In the genomic region with DNA sequence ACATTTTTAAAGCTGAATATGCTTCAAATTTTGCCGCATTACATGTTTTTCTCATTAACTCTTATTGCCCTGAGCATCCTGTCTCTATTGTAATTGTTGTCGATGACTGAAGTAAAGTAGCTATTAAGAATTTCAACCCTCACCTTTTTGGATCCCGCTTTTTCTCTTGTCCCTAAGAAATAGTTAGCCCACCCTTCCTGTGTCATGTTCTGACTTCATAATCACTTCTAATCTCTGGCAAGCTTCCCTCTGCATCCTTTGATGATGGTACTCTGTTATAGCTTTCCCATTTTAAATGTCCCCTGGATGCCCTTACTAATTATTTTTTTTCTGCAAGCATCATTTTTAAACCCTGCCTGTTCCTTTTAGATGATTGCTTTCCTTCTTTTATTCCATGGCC, we compare ENCODE assay signal across 20 mouse cellular contexts.
DNase-seq lines count a peak whose midpoint lies in the region; TF ChIP-seq lines count a peak whose summit lies in the region.
"Had no signal": no experiment of that assay in that cellular context is flagged by ENCODE, and none has a peak within 500 bp of the region (broad histone marks: within the 10 kb centered on the region; RNA-seq: fewer than 3 reads in every experiment).

No protein-coding gene starts in this region.

- H3K27ac ChIP-seq in heart, adult 2 months = peak overlapping the region; percentile 47
- H3K27ac ChIP-seq in heart, embryonic 10.5 days = no peak overlapping the region
- H3K27ac ChIP-seq in brown adipose tissue, adult 24 weeks (replicated peaks; ENCODE audit: low read depth, low read length) = peak overlapping the region; percentile 77
- H3K27ac ChIP-seq: embryonic facial prominence, embryonic 13.5 days; forebrain, embryonic 13.5 days; forebrain, embryonic 15.5 days had no signal

- DNase-seq in heart, adult 11 months = peak; percentile 88
- no peak for DNase-seq in heart, postnatal 4 days
- no peak for DNase-seq in heart, adult 2 months
- no peak for DNase-seq in heart, embryonic 10.5 days (ENCODE audit: low spot score)
- DNase-seq in heart, adult 9 months (ENCODE audit: low spot score in 2 of 2) = peak; percentile 39 to 71
- no peak for DNase-seq in heart, postnatal 14 days
- DNase-seq in urinary bladder, adult 18-20 months (ENCODE audit: low spot score in 2 of 2) = no peak
- DNase-seq: adrenal gland, adult 2 months; adrenal gland, postnatal 10 days; adrenal gland, postnatal 25 days; cerebellum, adult 11-12 months; cerebellum, adult 2 months; cerebellum, adult 9-10 months; cerebellum, postnatal 10 days; cerebellum, postnatal 25 days; forebrain, postnatal 0 days had no signal

- H3K4me3 ChIP-seq in heart, adult 2 months = no peak overlapping the region
- no peak overlapping the region for H3K4me3 ChIP-seq in heart, embryonic 10.5 days
- no peak overlapping the region for H3K4me3 ChIP-seq in brown adipose tissue, adult 24 weeks (ENCODE audit: insufficient read depth, low read depth, low read length)
- H3K4me3 ChIP-seq: embryonic facial prominence, embryonic 13.5 days; forebrain, embryonic 13.5 days; forebrain, embryonic 15.5 days had no signal

- H3K9ac ChIP-seq in heart, adult 2 months (ENCODE audit: low read depth, low read length) = no peak overlapping the region
- H3K9ac ChIP-seq: embryonic facial prominence, embryonic 13.5 days; forebrain, embryonic 13.5 days; forebrain, embryonic 15.5 days; forebrain, postnatal 0 days had no signal

- no peak for TF ChIP-seq EP300 in heart, adult 2 months (IDR thresholded peaks at IDR 0.05; ENCODE audit: insufficient read depth, low read depth, low read length)

- no peaks in the 10 kb centered on the region for H3K4me1 ChIP-seq in heart, adult 2 months (ENCODE audit: control insufficient read depth, insufficient read depth, low read length)
- no peaks in the 10 kb centered on the region for H3K4me1 ChIP-seq in heart, embryonic 10.5 days
- H3K4me1 ChIP-seq in brown adipose tissue, adult 24 weeks (ENCODE audit: control insufficient read depth, insufficient read depth, insufficient read length, low read length) = no peaks in the 10 kb centered on the region; the same call in 1 of the 2 replicates
- H3K4me1 ChIP-seq: embryonic facial prominence, embryonic 13.5 days; forebrain, embryonic 13.5 days; forebrain, embryonic 15.5 days had no signal

- no peaks in the 10 kb centered on the region for H3K79me2 ChIP-seq in heart, adult 2 months (replicated peaks; ENCODE audit: control insufficient read depth, insufficient read depth, low read length)

- H3K36me3 ChIP-seq in heart, adult 2 months (ENCODE audit: control insufficient read depth, insufficient read depth, low read length) = no peaks in the 10 kb centered on the region
- H3K36me3 ChIP-seq in heart, embryonic 10.5 days = no peaks in the 10 kb centered on the region
- H3K36me3 ChIP-seq: embryonic facial prominence, embryonic 13.5 days; forebrain, embryonic 15.5 days had no signal

- intact Hi-C loops in heart, adult 2 months (cut with DNase I) = loop anchor here (2.0 to 10.0 kb wide), 2 partner anchors 59 to 183 kb away; no protein-coding TSS in a partner anchor
- intact Hi-C loops in heart, postnatal 14 days (cut with DNase I) = loop anchor here (10.0 kb wide), 1 partner anchor 93 kb away; no protein-coding TSS in a partner anchor

- no peak for TF ChIP-seq CTCF in heart, adult 2 months (IDR thresholded peaks at IDR 0.05)

- H3K27me3 ChIP-seq in heart, adult 2 months (ENCODE audit: control insufficient read depth, insufficient read depth, low read length) = no peaks in the 10 kb centered on the region
- H3K27me3 ChIP-seq in heart, embryonic 10.5 days (ENCODE audit: insufficient read depth, poor library complexity, severe bottlenecking) = no peaks in the 10 kb centered on the region
- H3K27me3 ChIP-seq: embryonic facial prominence, embryonic 13.5 days; forebrain, embryonic 13.5 days; forebrain, embryonic 15.5 days had no signal

- H3K9me3 ChIP-seq in heart, embryonic 10.5 days = no peaks in the 10 kb centered on the region
- H3K9me3 ChIP-seq: embryonic facial prominence, embryonic 13.5 days; forebrain, embryonic 13.5 days; forebrain, embryonic 15.5 days had no signal

- no peak for TF ChIP-seq POLR2A in heart, adult 2 months (IDR thresholded peaks at IDR 0.05; ENCODE audit: insufficient read depth, low read depth, low read length)

- 63% methylated on average over 3 of the region's 3 CpGs for WGBS in heart, adult 2 months
- 87% methylated on average over 3 of the region's 3 CpGs for WGBS in heart, embryonic 10.5 days

Comparison
In these comparisons a context has a peak if more than half of its experiments do, and no peak if none do; other contexts are left out.
1. DNase-seq: peak in heart, adult 11 months (single experiment) and heart, adult 9 months (2 of 2); none in heart, postnatal 4 days (single experiment), heart, adult 2 months (0 of 2), heart, embryonic 10.5 days (single experiment), heart, postnatal 14 days (0 of 2) and urinary bladder, adult 18-20 months (0 of 2).